Mouse (Mus musculus) limb, embryonic 13.5 days (tissue): ENCODE results near the gene Whamm. TPM values are rescaled to one million over a fixed set of nuclear protein-coding genes. Genes with fewer than 3 reads are reported as not detected.
A peak's percentile ranks its signal among the peaks of the same experiment; 100 is the strongest.

Experiments used
- ATAC-seq: fragments of 200-750 bp; cut with Nextera tagmentation; 2 replicates; pipeline ENCODE4 v1.8.0; 2017; ENCODE audit warnings: low read depth, moderate number of reproducible peaks, moderate TSS enrichment; ENCODE audit not compliant: low FRiP score
- H3K27ac ChIP-seq: fragments of 300-500 bp; sonication (generic); 2 replicates; pipeline ENCODE4 v1.5.1; 2015; ENCODE audit warnings: inconsistent platforms, mild to moderate bottlenecking, moderate library complexity
- H3K27me3 ChIP-seq: fragments of 300-500 bp; sonication (generic); 2 replicates; pipeline ENCODE4 v1.6.1; 2015; ENCODE audit warnings: mild to moderate bottlenecking, inconsistent platforms
- H3K36me3 ChIP-seq: fragments of 300-500 bp; sonication (generic); 2 replicates; pipeline ENCODE4 v1.6.1; 2015; ENCODE audit warnings: inconsistent platforms, mild to moderate bottlenecking, moderate library complexity
- H3K4me1 ChIP-seq: fragments of 300-500 bp; sonication (generic); 2 replicates; pipeline ENCODE4 v1.6.1; 2015; ENCODE audit warnings: inconsistent platforms
- H3K4me2 ChIP-seq: fragments of 300-500 bp; sonication (generic); replicated peaks from 2 replicates; pipeline ENCODE4 v1.6.1; 2015; ENCODE audit warnings: inconsistent platforms, mild to moderate bottlenecking, moderate library complexity
- H3K4me3 ChIP-seq: fragments of 300-500 bp; sonication (generic); 2 replicates; pipeline ENCODE4 v1.5.1; 2015; ENCODE audit warnings: moderate library complexity, mild to moderate bottlenecking, inconsistent platforms
- H3K9ac ChIP-seq: fragments of 300-500 bp; sonication (generic); 2 replicates; pipeline ENCODE4 v1.6.1; 2015; ENCODE audit warnings: mild to moderate bottlenecking, inconsistent platforms
- H3K9me3 ChIP-seq: fragments of 300-500 bp; sonication (generic); 2 replicates; pipeline ENCODE4 v1.6.1; 2016; ENCODE audit warnings: inconsistent platforms
- WGBS: fragments of 180-500 bp; shearing (Covaris S2); methylation state at CpG from one replicate; pipeline ENCODE4 v1.1.7; 2015; 5-methylcytosine and 5-hydroxymethylcytosine counted together
- polyA plus RNA-seq: library from polyadenylated mRNA; unstranded; fragments of >200 nt; fragmentation: Nextera tagmentation; extraction: Ambion mirVana; gene quantifications from 2 replicates; pipeline ENCODE4 v1.2.1, GENCODE M21; 2015

Whamm gene
- 4.0 and 4.1 TPM in 2 replicates for polyA plus RNA-seq

- Histone ChIP-seq H3K27me3 (no peaks in the 10 kb centered on the region), H3K4me2 (peak within 1 kb of the TSS; percentile 92), H3K4me1 (peaks cover 13% of the 10 kb centered on the region), H3K4me3 (peak within 1 kb of the TSS; percentile 87), H3K9ac (peak within 1 kb of the TSS; percentile 85), H3K36me3 (peaks cover 15% of the 10 kb centered on the region), H3K27ac (peak within 1 kb of the TSS; percentile 83), H3K9me3 (no peaks in the 10 kb centered on the region)
- ATAC-seq = peak; percentile 99
- WGBS = under 1% methylated on average over 91 of the region's 96 CpGs
Measured at GRCm38 (mm10) chr7:81571108-81571940, at the start of gene Whamm. Gene Whamm (plus strand): TSS chr7:81571266.

- peak; percentile 98 for ATAC-seq
Measured at GRCm38 (mm10) chr7:81523008-81523662, 47.9 kb upstream of the Whamm start.

GRCm38 (mm10) chr7:81523663-81524017, 47.4 kb upstream of the Whamm start:
- Histone ChIP-seq H3K9me3 (no peaks in the 10 kb centered on the region), H3K27me3 (no peaks in the 10 kb centered on the region), H3K9ac (peak overlapping the region; percentile 81), H3K4me3 (peak overlapping the region; percentile 70), H3K4me2 (peak overlapping the region; percentile 85), H3K4me1 (peaks cover 15% of the 10 kb centered on the region), H3K27ac (peak overlapping the region; percentile 95), H3K36me3 (peaks cover 34% of the 10 kb centered on the region)
- WGBS = 11% methylated on average over 13 of the region's 13 CpGs
- peak; percentile 9; the same call in 1 of the 2 replicates for ATAC-seq

More at GRCm38 (mm10) chr7:81523008-81523662, 47.9 kb upstream of the Whamm start:
- H3K4me2 ChIP-seq = peak overlapping the region; percentile 85
- peak overlapping the region; percentile 81 for H3K9ac ChIP-seq
- peaks cover 15% of the 10 kb centered on the region for H3K4me1 ChIP-seq
- H3K27me3 ChIP-seq = no peaks in the 10 kb centered on the region
- H3K4me3 ChIP-seq = peak overlapping the region; percentile 70
- H3K27ac ChIP-seq = peak overlapping the region; percentile 95
- under 1% methylated on average over 31 of the region's 31 CpGs for WGBS
- H3K36me3 ChIP-seq = peaks cover 30% of the 10 kb centered on the region
- H3K9me3 ChIP-seq = no peaks in the 10 kb centered on the region

DNA sequence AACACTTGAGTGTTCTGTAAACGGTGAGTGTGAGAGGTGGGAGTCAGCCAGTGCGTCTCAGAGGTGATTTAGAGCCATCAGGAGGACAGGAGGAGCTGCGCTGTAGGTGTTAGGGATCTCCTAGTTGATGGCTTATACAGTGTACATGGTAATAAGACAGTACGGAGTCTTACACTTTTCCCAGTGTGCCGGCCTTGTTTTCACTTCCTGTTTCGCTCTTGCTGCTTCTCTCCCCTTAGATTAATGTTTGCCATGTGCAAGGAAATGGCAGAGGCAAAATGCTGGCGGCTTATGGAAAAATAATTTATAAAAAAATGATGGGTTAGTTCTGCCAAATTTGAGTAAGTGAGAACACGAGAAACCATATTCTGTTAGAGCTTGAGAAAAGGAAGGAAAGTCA, 42.1 kb upstream of the Whamm start:
- Histone ChIP-seq H3K36me3 (peaks cover 85% of the 10 kb centered on the region), H3K27me3 (no peaks in the 10 kb centered on the region), H3K4me3 (no peak overlapping the region), H3K4me2 (no peak overlapping the region), H3K4me1 (peaks cover 15% of the 10 kb centered on the region), H3K9ac (no peak overlapping the region), H3K9me3 (peaks cover 7% of the 10 kb centered on the region), H3K27ac (no peak overlapping the region)
- 92% methylated on average over 8 of the region's 8 CpGs for WGBS
- no peak for ATAC-seq

DNA sequence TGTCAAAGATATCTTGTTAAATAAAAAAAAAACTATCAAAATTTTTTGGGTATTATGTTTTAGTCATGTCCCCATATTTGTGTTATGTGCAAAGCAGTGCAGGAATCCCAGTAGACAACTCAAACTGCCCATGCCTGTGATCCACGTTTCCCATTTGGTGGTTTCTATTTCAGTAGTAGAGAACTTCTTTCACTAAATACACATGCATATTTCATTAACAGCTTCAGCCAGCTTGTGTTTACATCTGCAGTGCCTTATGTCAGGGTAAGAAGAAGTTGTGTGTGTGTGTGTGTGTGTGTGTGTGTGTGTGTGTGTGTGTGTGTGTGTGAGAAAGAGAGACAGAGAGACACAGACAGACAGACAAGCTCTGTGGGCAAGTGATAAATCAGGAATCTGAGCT, 39.6 kb upstream of the Whamm start:
- no peak overlapping the region for H3K4me2 ChIP-seq
- 89% methylated on average over 1 of the region's 1 CpGs for WGBS
- no peak overlapping the region for H3K4me3 ChIP-seq
- no peak overlapping the region for H3K27ac ChIP-seq
- H3K9ac ChIP-seq = no peak overlapping the region
- peaks cover 89% of the 10 kb centered on the region for H3K36me3 ChIP-seq
- no peaks in the 10 kb centered on the region for H3K27me3 ChIP-seq
- peaks cover under 1% of the 10 kb centered on the region; the same call in 1 of the 2 replicates for H3K4me1 ChIP-seq
- no peak for ATAC-seq
- peaks cover 12% of the 10 kb centered on the region for H3K9me3 ChIP-seq

DNA sequence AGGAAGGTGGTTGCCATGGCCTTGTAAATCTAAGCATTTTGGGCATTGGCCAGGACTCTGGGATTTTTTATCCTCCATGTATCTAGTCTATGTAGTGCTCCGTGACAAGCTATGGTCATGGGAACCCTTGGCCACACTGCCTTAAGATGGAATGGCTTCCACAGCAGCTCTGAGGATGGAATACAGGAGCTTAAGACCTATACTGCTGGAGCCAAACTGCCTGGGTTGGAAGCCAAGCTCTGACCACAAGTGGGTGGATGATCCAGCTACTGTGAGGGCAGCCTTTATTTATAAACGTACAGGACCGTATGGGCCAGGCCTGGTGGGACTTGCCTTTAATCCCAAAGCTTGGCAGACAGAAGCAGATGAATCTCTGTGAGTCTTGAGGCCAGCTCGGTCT, 34.6 kb upstream of the Whamm start:
- no peak for ATAC-seq
- Histone ChIP-seq H3K9me3 (peaks cover 12% of the 10 kb centered on the region), H3K36me3 (peaks cover 44% of the 10 kb centered on the region), H3K9ac (no peak overlapping the region), H3K4me3 (no peak overlapping the region), H3K27me3 (no peaks in the 10 kb centered on the region), H3K27ac (no peak overlapping the region), H3K4me2 (no peak overlapping the region), H3K4me1 (no peaks in the 10 kb centered on the region)
- WGBS = 89% methylated on average over 4 of the region's 4 CpGs

- Histone ChIP-seq H3K4me1 (no peaks in the 10 kb centered on the region), H3K4me2 (no peak overlapping the region), H3K27ac (no peak overlapping the region), H3K36me3 (peaks cover 27% of the 10 kb centered on the region), H3K27me3 (no peaks in the 10 kb centered on the region), H3K9ac (no peak overlapping the region), H3K4me3 (no peak overlapping the region), H3K9me3 (peaks cover 12% of the 10 kb centered on the region; the same call in 1 of the 2 replicates)
- 83% methylated on average over 2 of the region's 2 CpGs for WGBS
- no peak for ATAC-seq
Measured at GRCm38 (mm10) chr7:81538070-81538675, 32.9 kb upstream of the Whamm start.

GRCm38 (mm10) chr7:81539565-81539964, 31.5 kb upstream of the Whamm start:
- Histone ChIP-seq H3K4me1 (no peaks in the 10 kb centered on the region), H3K27ac (no peak overlapping the region), H3K9ac (no peak overlapping the region), H3K4me3 (no peak overlapping the region), H3K36me3 (peaks cover 13% of the 10 kb centered on the region), H3K9me3 (no peaks in the 10 kb centered on the region), H3K4me2 (no peak overlapping the region), H3K27me3 (no peaks in the 10 kb centered on the region)
- 20% methylated on average over 2 of the region's 2 CpGs for WGBS
- no peak for ATAC-seq

DNA sequence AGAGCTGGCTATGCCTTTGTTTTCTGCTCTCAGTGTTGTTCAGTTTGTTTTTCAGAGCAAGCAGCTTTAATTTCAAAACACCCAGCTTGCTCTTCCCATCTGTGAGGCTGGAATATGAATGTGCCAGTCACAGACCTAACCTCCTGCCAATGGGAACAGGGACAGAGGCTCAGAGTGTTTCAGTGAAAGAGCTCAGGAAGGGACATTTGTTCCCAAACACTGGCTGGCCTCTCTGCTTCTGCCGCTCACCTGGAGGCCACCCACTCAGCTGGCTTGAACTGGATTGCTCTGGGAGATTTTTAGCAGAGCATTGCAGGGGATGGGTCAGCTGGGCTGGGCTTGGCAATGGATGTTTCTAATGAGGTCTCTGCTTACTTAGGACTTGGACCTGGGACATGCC, 30.1 kb upstream of the Whamm start:
- Histone ChIP-seq H3K9me3 (no peaks in the 10 kb centered on the region), H3K9ac (no peak overlapping the region), H3K4me1 (no peaks in the 10 kb centered on the region), H3K36me3 (no peaks in the 10 kb centered on the region), H3K27me3 (no peaks in the 10 kb centered on the region), H3K4me2 (no peak overlapping the region), H3K27ac (no peak overlapping the region), H3K4me3 (no peak overlapping the region)
- no peak for ATAC-seq
- WGBS = 55% methylated on average over 1 of the region's 1 CpGs

GRCm38 (mm10) chr7:81541924-81542524, 29.0 kb upstream of the Whamm start:
- Histone ChIP-seq H3K27ac (no peak overlapping the region), H3K27me3 (no peaks in the 10 kb centered on the region), H3K4me1 (no peaks in the 10 kb centered on the region), H3K4me3 (no peak overlapping the region), H3K9ac (no peak overlapping the region), H3K36me3 (no peaks in the 10 kb centered on the region), H3K9me3 (no peaks in the 10 kb centered on the region), H3K4me2 (no peak overlapping the region)
- ATAC-seq = no peak
- WGBS = 82% methylated on average over 7 of the region's 7 CpGs

DNA sequence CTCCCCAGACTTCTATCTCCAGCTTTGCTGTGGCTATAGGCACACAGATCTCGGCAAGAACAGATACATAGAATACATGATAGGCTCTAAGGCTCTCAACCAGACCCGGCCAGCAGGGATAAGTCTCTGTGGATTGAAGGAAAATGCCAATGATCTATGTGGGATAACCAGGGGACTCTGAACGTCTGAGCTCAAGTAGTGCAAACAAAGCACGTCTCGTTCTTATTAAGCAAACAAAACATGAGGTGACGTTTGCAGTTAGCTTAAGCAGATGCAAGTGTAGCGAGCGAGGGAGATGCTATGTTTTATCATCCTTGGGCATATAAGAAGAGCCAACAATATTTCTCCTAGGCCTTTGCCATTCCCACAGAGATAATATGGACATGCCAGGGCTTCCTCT, 28.1 kb upstream of the Whamm start:
- Histone ChIP-seq H3K4me2 (no peak overlapping the region), H3K9me3 (no peaks in the 10 kb centered on the region), H3K4me1 (no peaks in the 10 kb centered on the region), H3K36me3 (no peaks in the 10 kb centered on the region), H3K9ac (no peak overlapping the region), H3K27me3 (no peaks in the 10 kb centered on the region), H3K4me3 (no peak overlapping the region), H3K27ac (no peak overlapping the region)
- no peak for ATAC-seq
- 88% methylated on average over 8 of the region's 8 CpGs for WGBS

- Histone ChIP-seq H3K4me3 (no peak overlapping the region), H3K4me2 (no peak overlapping the region), H3K36me3 (no peaks in the 10 kb centered on the region), H3K27me3 (no peaks in the 10 kb centered on the region), H3K27ac (no peak overlapping the region), H3K4me1 (no peaks in the 10 kb centered on the region), H3K9me3 (no peaks in the 10 kb centered on the region), H3K9ac (no peak overlapping the region)
- 75% methylated on average over 11 of the region's 11 CpGs for WGBS
- no peak for ATAC-seq
Measured at GRCm38 (mm10) chr7:81548864-81549263, 22.2 kb upstream of the Whamm start.
